Mouse (Mus musculus): ENCODE data around the gene Gm28047.
"Not testable (repeated sequence)": the region's sequence is repeated elsewhere in the genome, so short reads cannot be mapped to it uniquely, and the experiment has no call there.

Gene Gm28047

DNA sequence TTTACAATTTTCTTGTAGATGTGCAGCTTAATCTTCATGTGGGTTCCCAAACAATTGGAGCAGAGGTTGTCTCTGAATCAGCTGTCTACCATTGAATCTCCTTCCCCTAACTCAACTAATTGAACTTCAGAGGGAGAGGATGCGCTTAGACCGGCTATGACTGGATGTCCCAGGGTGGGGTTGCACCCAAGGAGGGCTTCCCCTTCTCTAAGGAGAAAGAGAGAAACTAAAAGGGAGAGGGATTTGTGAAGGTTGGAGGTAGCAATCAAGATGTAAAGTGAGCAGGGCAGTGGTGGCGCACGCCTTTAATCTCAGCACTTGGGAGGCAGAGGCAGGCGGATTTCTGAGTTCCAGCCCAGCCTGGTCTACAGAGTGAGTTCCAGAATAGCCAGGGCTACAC, 5.4 kb downstream of the Gm28047 start:
- no peak for DNase-seq

DNA sequence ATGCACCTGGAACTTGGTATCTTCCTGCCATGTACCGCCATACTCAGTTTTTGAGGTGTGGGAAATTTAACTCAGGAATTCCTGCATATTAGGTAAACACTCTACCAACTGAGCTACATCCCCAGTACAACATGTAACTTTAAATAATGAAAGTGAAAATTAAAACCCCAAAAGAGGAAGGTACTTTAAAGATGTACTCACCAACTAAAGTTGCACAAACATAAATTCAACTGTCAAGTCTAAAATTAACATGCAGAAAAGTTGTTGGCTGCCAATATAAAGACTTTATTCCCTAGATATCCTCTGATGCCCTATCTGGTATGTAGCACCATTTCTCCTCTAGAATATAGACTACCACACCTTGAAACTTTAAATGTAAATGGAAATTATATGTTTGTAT, 7.2 kb downstream of the Gm28047 start:
- no peak for DNase-seq

DNA sequence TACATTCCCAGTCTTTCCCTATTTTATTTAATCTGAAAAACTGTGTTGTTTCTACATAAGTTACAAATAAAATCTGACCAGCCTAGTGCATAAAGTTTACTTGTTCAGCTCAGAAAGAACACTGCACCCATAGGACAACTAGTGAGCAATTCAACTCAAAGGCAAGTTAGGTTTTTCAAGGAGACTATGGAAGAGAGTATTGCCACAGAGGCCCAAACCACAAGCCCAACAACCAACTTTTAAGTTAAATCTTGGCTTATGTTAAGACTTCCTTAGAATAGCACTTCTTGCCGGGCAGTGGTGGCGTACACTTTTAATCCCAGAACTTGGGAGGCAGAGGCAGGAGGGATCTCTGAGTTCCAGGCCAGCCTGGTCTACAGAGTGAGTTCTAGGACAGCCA, 8.7 kb downstream of the Gm28047 start:
- DNase-seq: no peak

DNA sequence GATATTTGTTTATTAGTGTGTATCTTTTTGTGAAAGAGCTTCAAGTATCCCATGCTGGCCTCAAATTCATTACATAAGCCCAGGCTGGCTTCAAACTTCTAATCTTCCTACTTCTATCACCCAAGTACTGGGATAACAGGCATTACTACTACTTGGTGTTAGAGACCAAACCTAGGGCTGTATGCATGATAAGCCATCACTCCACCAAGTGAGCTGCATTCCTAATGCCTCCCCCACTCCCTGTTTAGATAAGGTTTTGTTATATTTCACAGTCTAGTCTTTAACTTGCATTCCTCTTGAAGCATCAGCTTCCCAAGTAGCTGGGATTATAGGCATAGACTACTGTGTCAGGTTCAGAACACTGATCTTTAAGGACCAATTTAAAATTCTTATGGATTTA, 10.6 kb downstream of the Gm28047 start:
- no peak for DNase-seq

DNA sequence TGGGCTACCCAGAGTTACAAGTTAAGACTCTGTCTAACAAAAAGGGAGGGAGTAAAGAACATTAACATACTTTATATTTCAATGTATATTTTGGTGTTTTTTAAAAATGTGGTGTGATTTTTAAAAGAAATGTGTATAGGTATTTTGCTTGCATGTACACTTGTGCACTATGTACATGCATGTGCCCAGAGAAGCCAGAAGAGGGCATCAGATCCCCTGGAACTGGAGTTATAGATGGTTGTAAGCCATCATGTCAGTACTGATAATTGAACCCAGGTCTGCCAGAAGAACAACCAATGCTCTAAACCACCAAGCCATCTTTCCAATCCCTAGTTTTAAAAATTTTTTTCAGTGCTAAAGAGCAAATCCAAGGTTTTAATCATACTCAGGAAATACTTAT, 11.9 kb downstream of the Gm28047 start:
- DNase-seq: no peak

DNA sequence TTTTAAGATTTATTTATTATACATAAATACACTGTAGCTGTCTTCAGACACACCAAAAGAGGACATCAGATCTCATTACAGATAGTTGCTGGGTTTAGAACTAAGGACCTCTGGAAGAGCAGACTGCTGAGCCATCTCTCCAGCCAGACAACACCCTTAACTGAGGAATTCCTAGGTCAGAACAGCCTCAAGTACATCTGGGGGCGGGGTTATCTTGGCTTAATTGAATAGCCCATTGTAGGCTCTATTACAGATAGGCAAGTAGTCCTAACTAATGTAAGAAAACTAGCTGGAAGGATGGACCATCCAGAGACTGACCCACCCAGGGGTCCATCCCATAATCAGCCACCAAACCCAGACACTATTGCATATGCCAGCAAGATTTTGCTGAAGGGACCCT, 16.3 kb downstream of the Gm28047 start:
- DNase-seq: not testable (repeated sequence)

DNA sequence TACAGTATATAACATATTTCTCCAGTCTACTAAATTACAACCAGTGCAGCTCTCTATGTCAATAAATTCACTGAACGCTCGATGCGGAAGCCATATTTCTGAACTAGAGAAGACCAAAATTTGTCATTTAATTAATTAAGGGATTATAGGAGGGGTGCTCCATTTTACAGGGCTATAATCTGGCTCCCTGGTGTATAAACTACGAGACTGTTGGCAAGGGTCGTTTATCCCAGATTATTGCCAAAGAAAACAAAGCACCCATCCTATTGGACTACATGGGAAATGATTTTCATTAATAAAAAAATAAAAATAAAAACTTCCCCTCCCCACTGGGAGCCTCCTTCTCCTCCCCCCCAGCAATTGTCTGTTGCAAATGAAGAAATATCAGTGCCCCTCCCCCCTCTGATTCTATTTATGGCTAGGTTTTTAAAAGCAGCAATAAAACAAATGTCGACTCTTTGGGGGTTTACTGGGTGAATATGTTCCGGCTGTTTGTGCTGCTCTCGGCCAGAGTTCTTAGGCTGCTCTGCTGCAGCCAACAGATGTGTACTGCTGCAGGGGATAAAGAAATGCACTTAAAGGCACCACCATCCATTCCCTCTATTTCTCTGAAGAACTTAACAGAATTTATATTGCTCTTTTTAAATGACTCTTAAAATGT, 30.7 kb downstream of the Gm28047 start:
- no peak for DNase-seq

DNA sequence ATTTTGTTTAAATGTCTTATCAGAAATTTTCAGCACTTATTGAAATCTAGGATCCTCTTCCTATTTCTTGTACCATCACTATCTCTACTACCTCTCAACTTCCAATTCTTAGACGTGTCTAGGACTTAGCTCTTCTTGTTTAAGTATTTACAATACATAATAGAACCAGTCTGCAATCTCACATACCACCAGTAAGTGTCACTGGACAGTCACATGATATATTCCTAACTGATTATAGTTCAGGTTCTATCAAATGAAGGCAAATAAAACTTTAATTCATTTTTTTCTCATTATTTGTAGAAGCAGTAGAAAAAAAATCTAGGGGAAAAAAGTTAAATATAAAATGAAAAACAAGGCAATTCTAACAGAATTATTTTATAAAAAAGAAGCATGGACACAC, 32.2 kb downstream of the Gm28047 start:
- no peak for DNase-seq

DNA sequence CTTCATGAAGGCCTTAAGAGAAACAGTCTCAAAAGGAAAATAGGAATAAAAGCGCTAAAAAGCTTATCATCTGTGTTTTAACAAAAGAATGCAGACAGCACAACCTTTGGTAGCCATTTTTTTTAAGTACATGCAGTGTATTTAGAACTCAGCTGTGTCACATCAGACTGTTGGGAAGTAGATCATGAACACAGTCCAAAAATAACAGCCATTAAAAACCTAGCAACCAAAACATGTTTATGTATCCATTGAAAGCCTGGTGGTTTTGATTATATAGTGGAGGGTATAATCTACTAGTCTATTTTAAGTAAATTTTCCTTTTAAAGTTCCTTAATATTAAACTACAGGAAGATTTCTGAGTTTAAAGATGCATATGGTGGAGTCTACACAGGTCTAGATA, 34.3 kb downstream of the Gm28047 start:
- no peak for DNase-seq

DNA sequence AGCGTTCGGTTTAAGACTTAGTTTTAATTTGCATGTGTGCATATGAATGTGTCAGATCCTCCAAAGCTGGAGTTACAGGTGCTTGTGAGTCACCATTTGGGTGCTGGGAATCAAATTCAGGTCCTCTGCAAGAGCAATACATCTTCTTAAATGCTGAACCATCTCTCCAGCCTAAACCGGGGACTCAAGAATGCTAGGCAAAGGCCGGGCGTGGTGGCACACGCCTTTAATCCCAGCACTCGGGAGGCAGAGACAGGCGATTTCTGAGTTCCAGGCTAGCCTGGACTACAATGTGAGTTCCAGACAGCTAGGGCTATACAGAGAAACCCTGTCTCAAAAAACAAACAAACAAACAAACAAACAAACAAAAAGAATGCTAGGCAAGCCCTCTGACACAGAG, 35.0 kb downstream of the Gm28047 start:
- no peak for DNase-seq

DNA sequence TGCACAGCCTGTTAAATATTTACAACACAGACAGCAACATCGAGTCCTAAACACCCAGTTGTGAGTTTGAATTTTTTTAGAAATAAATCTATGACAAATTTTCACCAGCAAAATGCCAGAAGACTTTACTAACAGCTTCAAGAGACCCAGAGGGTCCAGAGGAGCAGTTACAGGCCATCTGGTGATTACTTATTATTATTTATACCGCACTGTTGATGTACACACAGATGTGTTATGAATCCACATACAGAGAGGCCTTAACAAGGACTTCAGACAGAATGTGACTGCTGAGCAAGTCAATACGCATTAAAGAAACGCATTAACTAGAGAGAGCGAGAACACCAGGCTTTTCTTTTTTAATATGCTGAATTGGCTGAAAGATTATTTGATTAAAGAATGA, 39.4 kb downstream of the Gm28047 start:
- no peak for DNase-seq

DNA sequence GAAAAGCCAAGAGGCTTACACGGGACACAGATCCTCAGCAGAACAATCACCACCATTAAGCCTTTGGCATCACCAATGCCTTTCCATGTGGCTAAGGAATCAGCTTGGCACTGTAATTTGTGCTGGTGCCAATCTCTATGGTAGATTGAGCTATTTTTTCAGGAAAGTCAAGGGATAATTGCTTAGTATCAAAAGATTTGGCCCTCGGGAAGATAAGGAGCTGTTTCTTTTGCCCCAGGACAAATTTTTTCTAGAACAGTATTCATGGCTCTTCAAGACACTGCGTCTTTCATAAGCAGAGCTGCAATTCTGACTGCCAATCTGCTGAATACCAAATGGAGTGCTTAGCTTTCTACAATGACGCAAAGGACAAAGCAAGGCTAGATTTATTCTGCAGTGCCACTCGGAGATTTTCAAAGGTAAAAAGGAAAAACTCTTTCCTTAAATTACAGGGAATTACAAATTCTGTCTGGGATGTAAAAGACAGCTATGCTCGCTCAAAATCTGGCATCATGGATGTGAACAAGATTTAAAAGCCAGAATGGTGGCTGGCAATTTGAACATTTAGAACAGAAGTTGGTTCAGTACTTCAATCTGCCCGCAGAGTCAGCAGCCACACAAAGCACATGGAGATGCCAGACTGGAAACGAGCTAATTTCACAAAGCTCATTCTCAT, 41.0 kb downstream of the Gm28047 start:
- no peak for DNase-seq

DNA sequence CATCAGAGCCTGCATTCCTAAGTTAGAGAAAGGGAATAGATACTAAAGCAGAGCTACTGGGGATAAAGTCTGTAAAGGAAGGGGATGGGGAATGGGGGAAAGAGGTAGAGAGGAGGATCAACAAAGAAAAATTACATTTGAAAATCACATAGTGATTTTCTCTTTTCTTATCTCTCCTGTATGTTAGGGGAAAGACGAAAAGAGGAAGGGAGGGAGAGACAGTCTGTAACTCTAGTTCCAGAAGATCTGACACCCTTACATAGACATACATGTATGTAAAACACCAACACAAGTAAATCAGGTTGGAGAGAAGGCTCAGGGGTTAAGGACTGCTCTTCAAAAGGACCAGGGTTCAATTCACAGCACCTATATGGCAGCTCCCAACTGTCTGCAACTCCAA, 43.7 kb downstream of the Gm28047 start:
- DNase-seq: no peak

DNA sequence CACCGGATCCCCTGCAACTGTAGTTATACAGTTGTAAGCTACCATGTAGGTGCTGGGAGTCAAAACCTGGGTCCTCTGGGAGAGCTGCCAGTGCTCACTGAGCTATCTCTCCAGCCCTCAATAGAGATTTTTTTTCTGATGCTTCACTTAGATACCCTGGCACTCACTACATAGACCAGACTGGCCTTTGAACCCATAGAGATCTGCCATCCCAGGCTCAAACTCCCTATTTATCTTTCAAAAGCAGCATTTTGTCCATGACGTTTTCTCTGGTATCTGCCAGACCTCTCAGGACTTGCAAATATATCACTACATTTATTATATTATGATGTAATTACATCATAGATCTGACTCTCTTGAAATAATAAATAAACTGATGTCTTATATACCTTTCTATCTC, 46.5 kb downstream of the Gm28047 start:
- DNase-seq: no peak

DNA sequence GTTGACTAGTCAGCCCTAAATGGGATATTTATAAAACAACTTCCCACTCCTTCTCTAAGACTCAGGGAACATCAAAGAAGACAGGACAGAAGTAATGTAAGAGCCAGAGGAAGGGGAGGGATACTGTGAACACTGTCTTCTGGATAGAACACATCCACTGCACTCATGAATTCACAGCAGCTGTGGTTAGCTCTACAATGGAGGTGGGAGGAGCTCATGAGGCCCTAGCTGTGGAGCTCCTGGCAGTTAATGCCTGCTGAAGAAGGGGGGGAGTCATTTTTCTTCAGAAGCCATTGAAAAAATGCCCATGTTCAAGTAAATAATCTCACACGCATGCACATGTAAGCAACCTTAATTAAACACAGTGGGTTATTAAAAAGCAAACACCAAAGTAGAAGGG, 47.9 kb downstream of the Gm28047 start:
- DNase-seq: no peak

DNA sequence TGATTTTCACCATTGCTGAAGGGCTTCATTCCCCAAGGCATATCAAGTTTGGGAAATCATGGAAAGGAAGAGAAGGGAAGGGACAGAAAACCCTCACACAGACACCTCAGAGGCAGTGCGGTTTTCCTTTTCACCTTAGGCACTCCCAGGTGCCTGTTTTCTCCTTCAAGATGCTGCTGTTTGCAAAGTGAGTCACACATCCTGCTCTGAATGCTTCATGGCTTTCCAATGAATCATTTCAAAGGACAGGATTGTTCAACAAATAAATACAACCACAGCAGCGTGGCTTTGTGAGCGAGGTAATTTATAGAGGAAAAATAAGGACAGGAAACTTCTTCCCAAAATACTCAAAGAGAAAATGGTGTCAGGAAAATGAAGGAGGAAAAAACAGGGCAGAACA, 52.8 kb downstream of the Gm28047 start:
- DNase-seq: no peak

DNA sequence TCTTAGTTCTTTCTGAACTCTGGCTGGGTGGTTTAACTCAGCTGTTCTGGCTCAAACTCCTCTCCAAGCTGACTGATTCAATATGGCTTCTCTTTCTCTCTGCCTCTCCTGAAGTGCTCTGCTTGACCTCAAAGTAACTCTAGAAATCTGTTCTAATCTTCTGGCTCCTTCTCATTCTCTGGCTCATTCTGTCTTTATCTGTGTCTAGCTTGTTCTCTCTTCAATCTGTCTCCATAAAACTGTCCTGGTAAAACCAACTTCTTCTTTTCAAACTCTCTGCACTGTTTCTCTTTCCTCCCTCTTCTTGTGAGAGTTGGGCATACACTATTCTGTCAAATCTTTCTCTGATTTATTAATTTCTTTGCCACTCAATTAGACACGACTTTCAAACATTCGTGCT, 57.0 kb downstream of the Gm28047 start:
- DNase-seq: no peak

DNA sequence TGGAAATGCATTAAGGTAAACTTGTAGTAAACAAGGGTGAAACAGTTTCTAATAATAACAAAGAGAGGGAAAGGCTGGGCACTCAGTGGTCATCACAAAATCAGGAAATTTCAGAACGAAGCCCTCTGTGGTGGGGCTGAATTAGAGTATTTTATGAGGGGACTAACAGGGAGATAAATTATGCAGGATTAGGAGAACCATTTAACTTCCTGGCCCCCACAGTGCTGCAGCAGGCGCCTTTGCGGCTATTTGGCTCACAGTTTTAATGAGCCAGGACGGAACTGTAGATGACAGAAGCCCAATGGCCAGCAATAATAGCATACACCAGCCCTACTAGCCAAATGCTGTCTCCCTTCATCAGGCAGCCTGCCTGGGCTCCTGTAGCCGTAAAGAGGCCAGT, 61.2 kb downstream of the Gm28047 start:
- no peak for DNase-seq

DNA sequence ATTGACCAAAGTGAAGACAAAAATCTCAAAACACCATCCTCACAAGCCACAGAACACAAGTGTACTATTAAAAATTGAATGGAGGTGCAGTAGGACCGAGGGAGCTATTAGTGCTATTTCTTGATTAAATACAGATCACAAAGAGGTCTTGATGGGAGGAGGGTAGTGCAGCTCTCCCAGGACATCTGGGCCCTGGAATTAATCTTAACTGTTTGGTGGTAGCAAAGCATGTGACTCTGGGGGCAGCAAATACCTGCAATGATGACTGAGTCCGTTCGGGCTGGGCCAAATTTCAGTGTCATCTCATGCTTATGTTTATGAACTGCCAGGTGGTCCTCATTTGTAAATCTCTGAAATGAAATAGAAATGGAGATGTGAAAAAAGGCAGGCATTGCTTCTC, 61.8 kb downstream of the Gm28047 start:
- no peak for DNase-seq

DNA sequence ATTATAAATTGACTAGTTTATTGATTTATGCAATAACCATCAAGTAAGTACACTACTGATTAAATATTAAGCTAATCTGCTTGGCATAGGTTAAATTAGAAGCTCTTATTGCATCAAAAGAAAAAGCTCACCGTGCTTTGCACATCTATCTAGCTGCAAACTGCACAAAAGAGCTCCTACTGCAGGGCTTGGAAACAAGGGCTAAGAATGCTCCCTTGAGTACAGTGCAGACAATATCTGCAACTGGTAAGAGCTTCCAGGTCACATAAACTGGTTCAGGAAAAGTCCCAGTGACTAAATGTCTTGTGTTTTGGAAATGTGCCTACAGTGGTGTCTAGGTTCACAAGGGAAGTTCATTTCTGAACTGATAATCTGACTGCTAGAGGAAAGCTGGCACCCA, 62.4 kb downstream of the Gm28047 start:
- no peak for DNase-seq

DNA sequence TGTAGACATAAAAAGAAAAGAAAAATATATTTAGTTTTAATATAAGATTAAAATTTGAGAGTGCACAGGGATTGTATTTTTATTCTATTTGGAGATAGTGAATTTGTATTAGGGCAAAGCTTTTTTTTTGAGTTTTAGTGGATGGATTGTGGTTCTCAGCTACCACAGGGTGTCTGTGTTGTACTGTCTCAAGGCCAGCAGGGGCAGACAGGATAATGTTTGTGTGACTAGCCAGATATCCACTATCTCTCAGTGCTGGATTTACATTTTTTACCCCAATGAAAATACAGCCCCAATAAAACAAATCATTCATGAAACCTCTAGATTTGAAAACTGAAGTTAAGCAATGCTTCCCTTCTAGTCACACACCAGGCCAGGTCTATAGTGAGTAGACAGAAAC, 67.3 kb downstream of the Gm28047 start:
- no peak for DNase-seq

DNA sequence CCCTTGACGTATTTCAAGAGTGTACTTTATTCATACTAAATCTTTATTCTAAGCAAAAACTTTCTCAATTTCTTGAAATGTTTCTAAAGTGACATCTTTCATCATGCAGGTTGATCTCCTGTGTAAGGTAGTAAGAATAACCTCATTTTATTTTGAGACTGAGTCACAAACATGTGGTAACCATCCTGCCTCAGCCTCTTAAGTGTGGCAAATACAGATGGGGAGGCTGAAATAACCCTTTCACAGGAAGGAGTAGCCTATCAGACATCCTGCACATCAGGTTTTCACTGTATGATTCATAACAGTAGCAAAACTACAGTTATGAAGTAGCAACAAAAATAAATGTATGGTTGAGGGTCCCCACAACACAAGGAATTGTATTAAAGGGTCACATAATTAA, 69.3 kb downstream of the Gm28047 start:
- no peak for DNase-seq

DNA sequence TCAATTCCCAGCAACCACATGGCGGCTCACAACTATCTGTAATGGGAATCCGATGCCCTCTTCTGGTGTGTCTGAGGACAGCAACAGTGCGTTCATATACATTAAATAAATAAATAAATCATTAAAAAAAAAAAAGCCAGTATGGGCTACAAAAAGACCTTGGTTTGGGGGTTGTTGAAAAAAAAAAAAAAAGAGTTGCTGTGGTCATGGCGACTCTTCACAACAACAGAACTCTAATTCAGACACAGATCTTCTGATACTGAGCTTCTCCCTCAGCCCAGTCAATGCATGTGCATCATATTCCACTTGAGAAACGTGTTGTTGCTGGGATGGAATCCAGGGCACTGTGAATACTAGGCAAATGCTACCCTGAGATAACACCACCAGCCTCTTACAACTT, 72.3 kb downstream of the Gm28047 start:
- DNase-seq: no peak

DNA sequence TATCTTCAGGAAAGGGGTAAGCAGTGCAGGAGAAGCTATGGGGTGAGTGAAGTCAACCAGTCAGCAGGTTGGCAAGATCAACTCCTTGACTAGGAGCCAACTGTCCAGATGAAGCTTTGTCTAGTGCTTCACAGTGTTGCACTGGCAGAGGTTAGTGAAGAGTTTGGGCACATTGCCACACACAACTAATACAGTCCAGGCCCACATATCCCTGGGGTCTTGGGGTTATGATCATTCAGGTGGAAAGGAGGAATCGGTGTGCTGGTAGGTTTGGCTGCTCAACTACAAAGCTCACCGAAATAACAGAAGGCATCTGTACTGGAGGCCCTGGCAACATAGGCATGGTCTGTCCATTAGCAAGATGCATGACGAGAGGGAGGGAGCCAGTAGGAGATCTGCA, 77.4 kb downstream of the Gm28047 start:
- DNase-seq: no peak

Measured in spleen, adult 18-20 months (tissue).